Mouse (Mus musculus) small intestine, adult 2 months (tissue): ENCODE data around the gene Klk5. TPM values are rescaled to one million over a fixed set of nuclear protein-coding genes. Genes with fewer than 3 reads are reported as not detected.

Source experiments
- H3K27ac ChIP-seq: fragments of 200-500 bp; 2 replicates; pipeline ENCODE4 v1.5.1; 2012; ENCODE audit warnings: low read depth, low read length, control low read depth, inconsistent platforms; ENCODE audit not compliant: insufficient read depth
- H3K27me3 ChIP-seq: fragments of 200-500 bp; 2 replicates; pipeline ENCODE4 v1.6.1; 2012; ENCODE audit warnings: mild to moderate bottlenecking, moderate library complexity, low read length, inconsistent platforms; ENCODE audit not compliant: control insufficient read depth, insufficient read depth
- H3K36me3 ChIP-seq: fragments of 200-500 bp; 2 replicates; pipeline ENCODE4 v1.6.1; 2012; ENCODE audit warnings: mild to moderate bottlenecking, low read length, control low read depth, inconsistent platforms; ENCODE audit not compliant: control insufficient read depth, insufficient read depth
- H3K4me1 ChIP-seq: fragments of 200-500 bp; 2 replicates; pipeline ENCODE4 v1.6.1; 2012; ENCODE audit warnings: low read length, inconsistent platforms, mixed read lengths; ENCODE audit not compliant: control insufficient read depth, insufficient read depth, insufficient read length
- H3K4me3 ChIP-seq: fragments of 200-500 bp; 2 replicates; pipeline ENCODE4 v1.5.1; 2012; ENCODE audit warnings: low read depth, mild to moderate bottlenecking, control low read depth, inconsistent platforms, low read length, moderate library complexity
- CTCF ChIP-seq: fragments of 200-500 bp; IDR thresholded peaks from 2 replicates; pipeline ENCODE4 v1.5.1; 2012; ENCODE audit warnings: low read depth, mild to moderate bottlenecking, control low read depth, inconsistent platforms, low read length, moderate library complexity, mixed read lengths; ENCODE audit not compliant: insufficient replicate concordance, insufficient read length; ENCODE audit errors: extremely low read depth
- POLR2A ChIP-seq: fragments of 200-500 bp; IDR thresholded peaks from 2 replicates; pipeline ENCODE4 v1.6.1; 2012; ENCODE audit warnings: low read depth, mild to moderate bottlenecking, control low read depth, inconsistent platforms, low read length, moderate library complexity
- WGBS: fragments of 180-500 bp; shearing (Covaris S2); methylation state at CpG from one replicate; pipeline ENCODE4 v1.1.7; 2018; 5-methylcytosine and 5-hydroxymethylcytosine counted together
- polyA plus RNA-seq: library from polyadenylated mRNA; depleted of rRNA; stranded (reverse); fragments of >200 nt; gene quantifications from 2 replicates; pipeline ENCODE4 v1.2.3, GENCODE M21; 2012

Gene Klk5
- polyA plus RNA-seq, 1 experiment: not detected

- Histone ChIP-seq H3K36me3 (no peaks in the 10 kb centered on the region), H3K27me3 (no peaks in the 10 kb centered on the region), H3K27ac (no peak overlapping the region), H3K4me3 (no peak overlapping the region), H3K4me1 (no peaks in the 10 kb centered on the region)
- 78% methylated on average over 7 of the region's 7 CpGs for whole genome bisulfite sequencing
- TF ChIP-seq POLR2A (no peak), CTCF (no peak)
These were observed 20.2 kb upstream of the Klk5 start for GRCm38 (mm10) chr7:43821581-43821980.

- no peaks in the 10 kb centered on the region for H3K4me1 ChIP-seq
- H3K27ac ChIP-seq: no peak within 1 kb of the TSS
- H3K4me3 ChIP-seq: no peak within 1 kb of the TSS
- TF ChIP-seq POLR2A (no peak), CTCF (no peak)
- no peaks in the 10 kb centered on the region for H3K27me3 ChIP-seq
- 77% methylated on average over 10 of the region's 10 CpGs for WGBS
- no peaks in the 10 kb centered on the region for H3K36me3 ChIP-seq
These were observed 17.6 kb upstream of the Klk5 start, which contains the start of gene Klk6 for GRCm38 (mm10) chr7:43824199-43824598. TSS of gene Klk6 (plus strand) at chr7:43824499.

- Histone ChIP-seq H3K36me3 (no peaks in the 10 kb centered on the region), H3K4me3 (no peak overlapping the region), H3K27me3 (no peaks in the 10 kb centered on the region), H3K27ac (no peak overlapping the region), H3K4me1 (no peaks in the 10 kb centered on the region)
- TF ChIP-seq POLR2A: no peak
- TF ChIP-seq CTCF: no peak
- 64% methylated on average over 5 of the region's 5 CpGs for WGBS
These were observed 15.7 kb upstream of the Klk5 start for GRCm38 (mm10) chr7:43826056-43826455.

- Histone ChIP-seq H3K36me3 (no peaks in the 10 kb centered on the region), H3K4me1 (no peaks in the 10 kb centered on the region), H3K27ac (no peak overlapping the region), H3K27me3 (no peaks in the 10 kb centered on the region), H3K4me3 (no peak overlapping the region)
- WGBS: 66% methylated on average over 4 of the region's 4 CpGs
- TF ChIP-seq POLR2A: no peak
These were observed 14.1 kb upstream of the Klk5 start for GRCm38 (mm10) chr7:43827706-43828105.

- Histone ChIP-seq H3K27ac (no peak overlapping the region), H3K4me1 (no peaks in the 10 kb centered on the region), H3K36me3 (no peaks in the 10 kb centered on the region), H3K27me3 (no peaks in the 10 kb centered on the region), H3K4me3 (no peak overlapping the region)
- no peak for TF ChIP-seq CTCF
- no peak for TF ChIP-seq POLR2A
- WGBS: 88% methylated on average over 8 of the region's 8 CpGs
These were observed 12.8 kb upstream of the Klk5 start for GRCm38 (mm10) chr7:43829006-43829405.

- no peaks in the 10 kb centered on the region for H3K4me1 ChIP-seq
- TF ChIP-seq CTCF (no peak), POLR2A (no peak)
- WGBS: 82% methylated on average over 4 of the region's 4 CpGs
- no peaks in the 10 kb centered on the region for H3K36me3 ChIP-seq
- H3K4me3 ChIP-seq: no peak overlapping the region
- no peaks in the 10 kb centered on the region for H3K27me3 ChIP-seq
- H3K27ac ChIP-seq: no peak overlapping the region
These were observed 2.0 kb downstream of the Klk5 start for GRCm38 (mm10) chr7:43843801-43844200.

GRCm38 (mm10) chr7:43851616-43852015, 9.8 kb downstream of the Klk5 start:
- H3K36me3 ChIP-seq: no peaks in the 10 kb centered on the region
- no peak for TF ChIP-seq CTCF
- TF ChIP-seq POLR2A: no peak
- H3K4me1 ChIP-seq: no peaks in the 10 kb centered on the region
- no peak overlapping the region for H3K27ac ChIP-seq
- H3K4me3 ChIP-seq: no peak overlapping the region
- H3K27me3 ChIP-seq: no peaks in the 10 kb centered on the region
- 87% methylated on average over 6 of the region's 6 CpGs for WGBS

- Histone ChIP-seq H3K27me3 (no peaks in the 10 kb centered on the region), H3K4me1 (no peaks in the 10 kb centered on the region), H3K36me3 (no peaks in the 10 kb centered on the region), H3K4me3 (no peak overlapping the region), H3K27ac (no peak overlapping the region)
- TF ChIP-seq POLR2A (no peak), CTCF (no peak)
- 70% methylated on average over 9 of the region's 9 CpGs for WGBS
These were observed 13.0 kb downstream of the Klk5 start for GRCm38 (mm10) chr7:43854642-43855380.
